10 mouse cellular contexts compared by ENCODE assay signal in the genomic region with DNA sequence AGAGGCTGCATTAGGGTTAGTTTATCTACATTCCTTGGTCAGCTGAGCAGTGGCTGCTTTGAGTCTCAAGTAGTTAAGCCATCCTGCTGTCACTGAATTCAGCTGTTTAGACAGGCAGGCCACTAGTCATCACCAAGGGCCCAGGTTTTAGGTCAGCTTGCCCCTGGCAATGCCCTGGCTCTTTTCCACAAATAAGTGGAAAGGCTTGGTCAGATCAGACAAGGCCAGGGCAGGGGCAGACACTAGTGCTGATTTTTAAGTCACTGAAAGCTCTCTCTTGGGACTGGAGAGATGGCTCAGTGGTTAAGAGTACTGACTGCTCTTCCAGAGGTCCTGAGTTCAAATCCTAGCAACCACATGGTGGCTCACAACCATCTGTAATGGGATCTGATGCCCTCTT.
"Had no signal": no experiment of that assay in that cellular context is flagged by ENCODE, and none has a peak within 500 bp of the region (broad histone marks: within the 10 kb centered on the region; RNA-seq: fewer than 3 reads in every experiment).

No protein-coding gene starts in this region.

- DNase-seq: kidney, adult 8-10 months; kidney, postnatal 25 days; liver; lung, adult 2 months; lung, postnatal 4 days; retina, postnatal 1 day; right cerebral cortex, postnatal 4 days; spleen, adult 18-20 months; thymus, adult 18-20 months; thymus, postnatal 14 days had no signal
